Mouse (Mus musculus) ES-Bruce4 (cell line): ENCODE data around the gene Thy1. TPM values are rescaled to one million over a fixed set of nuclear protein-coding genes. Genes with fewer than 3 reads are reported as not detected.

Source experiments
- H3K27ac ChIP-seq: 2 replicates; pipeline ENCODE4 v1.5.1; 2012; ENCODE audit warnings: low read length, inconsistent platforms; ENCODE audit not compliant: insufficient read depth
- H3K27me3 ChIP-seq: 2 replicates; pipeline ENCODE4 v1.6.1; 2012; ENCODE audit warnings: mild to moderate bottlenecking, low read length, inconsistent platforms; ENCODE audit not compliant: control insufficient read depth, poor library complexity, insufficient read depth, severe bottlenecking
- H3K36me3 ChIP-seq: 2 replicates; pipeline ENCODE4 v1.6.1; 2012; ENCODE audit warnings: inconsistent platforms, mild to moderate bottlenecking, low read length, moderate library complexity; ENCODE audit not compliant: control insufficient read depth, poor library complexity, insufficient read depth, severe bottlenecking
- H3K4me1 ChIP-seq: one replicate; pipeline ENCODE4 v1.8.1; 2011; ENCODE audit warnings: low read length; ENCODE audit not compliant: control insufficient read depth, insufficient read depth
- H3K4me3 ChIP-seq: 2 replicates; pipeline ENCODE4 v1.5.1; 2011; ENCODE audit warnings: low read depth, mild to moderate bottlenecking, low read length
- H3K9ac ChIP-seq: 2 replicates; pipeline ENCODE4 v1.6.1; 2012; ENCODE audit warnings: low read depth, mild to moderate bottlenecking, inconsistent platforms; ENCODE audit not compliant: poor library complexity, severe bottlenecking
- H3K9me3 ChIP-seq: replicated peaks from 2 replicates; pipeline ENCODE4 v1.6.1; 2012; ENCODE audit warnings: mild to moderate bottlenecking, low read length, inconsistent platforms; ENCODE audit not compliant: control insufficient read depth, poor library complexity, insufficient read depth, severe bottlenecking
- CTCF ChIP-seq: IDR thresholded peaks from one replicate; pipeline ENCODE4 v1.8.1; 2011; ENCODE audit warnings: low read depth, low read length
- EP300 ChIP-seq: IDR thresholded peaks from 2 replicates; pipeline ENCODE4 v1.6.1; 2011; ENCODE audit warnings: low read depth, low read length; ENCODE audit not compliant: insufficient read depth
- POLR2A ChIP-seq: IDR thresholded peaks from one replicate; pipeline ENCODE4 v1.8.1; 2011; ENCODE audit warnings: low read length; ENCODE audit not compliant: insufficient read depth
- polyA plus RNA-seq: library from polyadenylated mRNA; stranded (reverse); fragments of >200 nt; gene quantifications from 2 replicates; pipeline ENCODE4 v1.2.4, GENCODE M21; 2011; ENCODE audit warnings: low read depth; ENCODE audit not compliant: missing spikeins, insufficient read depth, insufficient read length

Gene Thy1
- polyA plus RNA-seq, 1 experiment: 15.4 TPM

DNA sequence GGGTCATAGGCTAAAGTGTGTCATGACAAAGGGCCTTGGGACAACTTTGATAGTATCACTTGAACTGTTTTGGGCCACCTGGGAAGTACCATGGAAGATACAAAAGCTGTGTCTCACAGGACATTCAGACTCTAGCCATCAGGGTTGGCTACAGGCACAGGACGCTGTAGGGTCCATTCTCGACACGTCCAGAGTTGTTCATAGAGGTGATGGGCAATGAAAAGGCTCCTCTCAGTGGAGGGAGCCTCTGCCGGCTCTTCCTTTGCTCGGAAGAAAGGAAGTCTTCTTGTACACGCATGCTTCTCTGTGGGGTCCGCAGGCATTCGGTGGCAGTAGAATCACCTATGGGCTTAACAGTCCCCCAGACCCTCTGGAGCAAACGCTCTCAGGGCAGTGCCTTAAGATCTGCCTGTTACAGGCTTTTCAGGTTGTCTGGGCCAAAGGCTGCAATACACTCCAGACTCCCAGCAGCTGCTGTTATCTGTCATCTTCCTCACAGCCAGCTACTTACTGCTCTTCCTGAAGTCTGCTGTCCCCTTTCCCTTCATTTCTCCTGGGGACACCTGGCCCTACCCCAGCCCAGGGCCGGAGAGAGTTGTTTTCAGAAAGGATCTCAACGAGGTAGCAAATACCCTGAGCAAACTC lies 34.2 kb downstream of the Thy1 start:
- Histone ChIP-seq H3K36me3 (no peaks in the 10 kb centered on the region), H3K4me1 (no peaks in the 10 kb centered on the region), H3K27me3 (no peaks in the 10 kb centered on the region), H3K4me3 (no peak overlapping the region), H3K9me3 (no peaks in the 10 kb centered on the region), H3K9ac (no peak overlapping the region), H3K27ac (no peak overlapping the region)
- TF ChIP-seq POLR2A (no peak), EP300 (no peak)

DNA sequence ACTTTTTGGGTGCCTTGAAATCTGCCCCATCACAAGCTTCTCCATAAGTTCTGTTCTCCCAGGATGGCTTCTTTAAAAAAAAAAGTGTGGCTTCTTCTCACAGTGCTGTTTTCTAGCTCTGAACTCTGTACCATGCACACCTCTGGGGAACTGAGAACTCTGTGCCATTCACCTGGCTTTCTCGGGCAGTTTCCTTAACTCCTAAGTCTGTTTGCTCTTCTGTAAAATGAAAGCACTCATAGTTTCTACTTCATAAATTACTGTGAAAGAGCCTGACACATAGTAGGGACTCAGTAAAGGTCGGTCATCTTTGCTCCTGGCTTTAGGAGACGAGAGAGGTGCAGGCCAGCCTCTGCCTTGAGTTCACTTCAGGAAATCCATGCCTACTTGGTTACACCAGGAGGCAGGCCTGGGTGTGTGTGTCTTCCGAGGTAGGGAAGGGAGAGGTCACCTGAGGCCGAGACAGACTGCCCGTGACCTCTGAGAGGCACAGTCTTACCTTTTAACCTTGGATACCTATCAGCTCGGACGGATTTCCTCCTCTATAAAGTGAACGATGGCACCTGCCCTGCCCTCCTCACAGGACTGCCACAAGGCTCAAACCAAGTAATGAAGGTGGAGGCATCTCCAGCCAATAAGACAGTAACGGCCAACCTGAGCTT lies 35.1 kb downstream of the Thy1 start:
- TF ChIP-seq CTCF: no peak
- no peak for TF ChIP-seq EP300
- TF ChIP-seq POLR2A: no peak
- Histone ChIP-seq H3K27ac (no peak overlapping the region), H3K9ac (no peak overlapping the region), H3K36me3 (no peaks in the 10 kb centered on the region), H3K4me1 (no peaks in the 10 kb centered on the region), H3K4me3 (no peak overlapping the region), H3K27me3 (no peaks in the 10 kb centered on the region), H3K9me3 (no peaks in the 10 kb centered on the region)

DNA sequence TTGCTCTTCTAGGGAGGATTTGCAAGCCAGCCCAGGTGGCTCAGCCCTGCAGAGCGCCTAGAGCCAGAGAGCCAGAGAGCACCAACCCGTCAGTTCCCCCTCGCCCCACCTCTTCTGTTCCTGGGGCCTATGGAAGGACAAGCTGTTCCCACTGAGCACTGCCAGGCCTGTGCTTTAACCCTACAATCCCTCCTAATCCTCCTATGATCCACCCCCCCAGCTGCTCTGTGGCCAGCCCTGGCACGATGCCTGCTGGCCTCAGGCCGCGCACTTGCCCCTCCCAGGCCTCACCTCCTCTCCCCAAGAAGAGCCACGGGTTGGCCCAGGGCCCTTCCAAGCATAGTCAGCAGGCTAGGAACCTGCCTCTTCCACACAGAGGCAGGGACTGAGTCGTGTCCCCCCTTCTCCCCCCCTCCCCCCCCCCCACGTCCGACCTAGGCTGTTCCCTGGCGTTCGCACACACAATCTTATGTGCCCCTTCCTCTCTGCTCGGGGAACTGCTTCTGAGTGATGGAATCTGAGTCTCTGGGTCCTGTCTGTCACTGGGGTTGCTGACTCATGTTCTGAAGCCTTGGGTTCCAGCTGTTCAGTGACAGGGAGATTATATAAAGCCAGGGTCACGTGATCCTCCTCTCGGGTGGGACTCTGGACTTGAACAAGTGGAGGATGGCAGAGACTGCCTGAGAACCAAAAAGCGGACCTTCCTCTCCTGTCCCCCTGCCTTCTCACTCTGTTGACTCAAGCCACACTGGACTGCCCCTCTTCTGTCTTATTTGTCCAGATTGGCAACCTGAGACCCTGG lies 36.0 kb downstream of the Thy1 start:
- TF ChIP-seq EP300: no peak
- no peak for TF ChIP-seq CTCF
- no peak for TF ChIP-seq POLR2A
- Histone ChIP-seq H3K4me3 (no peak overlapping the region), H3K9ac (no peak overlapping the region), H3K36me3 (no peaks in the 10 kb centered on the region), H3K27me3 (no peaks in the 10 kb centered on the region), H3K4me1 (no peaks in the 10 kb centered on the region), H3K27ac (no peak overlapping the region), H3K9me3 (no peaks in the 10 kb centered on the region)

DNA sequence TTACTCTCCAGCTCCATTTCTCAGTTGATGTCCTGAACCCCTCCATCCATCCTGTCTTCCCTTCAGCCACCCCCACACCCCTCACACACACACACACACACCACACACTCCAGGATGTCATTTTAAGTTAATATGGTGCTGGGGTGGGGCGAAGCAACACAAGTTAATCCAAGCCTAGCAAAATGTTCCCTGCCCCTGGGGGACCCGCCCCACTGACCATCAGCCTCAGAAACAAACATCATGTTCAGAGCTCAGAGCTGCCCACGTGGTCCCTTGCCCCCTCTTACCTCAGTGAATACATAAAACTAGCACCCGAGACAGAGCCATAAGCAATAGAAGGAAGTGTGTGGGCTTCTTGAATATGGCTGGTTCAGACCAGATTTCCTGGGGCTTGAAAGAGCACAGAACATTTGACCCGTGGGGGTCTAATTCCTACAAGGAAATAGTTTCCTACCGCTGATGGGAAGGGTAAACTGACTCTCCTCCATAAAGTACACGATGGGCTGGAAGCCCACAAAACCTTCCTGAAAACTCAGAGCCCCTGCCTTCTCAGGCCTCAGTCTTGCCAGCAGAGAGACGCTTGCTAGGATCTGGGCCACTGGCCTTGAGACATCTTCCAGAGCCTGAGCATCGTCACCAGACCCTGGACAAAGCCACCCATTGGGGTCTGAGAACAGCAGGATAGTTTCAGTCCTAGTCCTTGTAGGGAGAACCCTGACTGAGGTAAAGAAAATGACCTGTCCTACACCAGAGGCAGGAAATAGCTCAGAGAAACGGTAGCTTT lies 37.0 kb downstream of the Thy1 start:
- no peak for TF ChIP-seq CTCF
- no peak for TF ChIP-seq POLR2A
- no peak for TF ChIP-seq EP300
- Histone ChIP-seq H3K4me3 (no peak overlapping the region), H3K27ac (no peak overlapping the region), H3K27me3 (no peaks in the 10 kb centered on the region), H3K9me3 (no peaks in the 10 kb centered on the region), H3K9ac (no peak overlapping the region), H3K36me3 (no peaks in the 10 kb centered on the region), H3K4me1 (no peaks in the 10 kb centered on the region)

- no peaks in the 10 kb centered on the region for H3K9me3 ChIP-seq
- TF ChIP-seq CTCF (no peak), POLR2A (no peak), EP300 (no peak)
- no peaks in the 10 kb centered on the region for H3K4me1 ChIP-seq
- H3K27ac ChIP-seq: no peak overlapping the region
- H3K9ac ChIP-seq: no peak overlapping the region
- H3K4me3 ChIP-seq: no peak overlapping the region
- no peaks in the 10 kb centered on the region for H3K27me3 ChIP-seq
- no peaks in the 10 kb centered on the region for H3K36me3 ChIP-seq
These were observed 37.8 kb downstream of the Thy1 start for GRCm38 (mm10) chr9:44080953-44081352.
